Mouse (Mus musculus): ENCODE results near the gene Sri. TPM values are rescaled to one million over a fixed set of nuclear protein-coding genes. Genes with fewer than 3 reads are reported as not detected.
"Not testable (repeated sequence)": the region's sequence is repeated elsewhere in the genome, so short reads cannot be mapped to it uniquely, and the experiment has no call there.

The Sri gene
- total RNA-seq (2021): 10 to 100 TPM; 88.9 to 97.1 TPM
- long read RNA-seq, experiment 1, transcript Sri-205 (8 exons, 2,251 nt): major isoform, 46 of 47 reads
- long read RNA-seq, experiment 1, partial matches to known transcripts: 0 of 47 reads
- long read RNA-seq, experiment 1, other reads (novel, unspliced or antisense): 1 of 47 reads
- long read RNA-seq, experiment 2, transcript Sri-205 (8 exons, 2,251 nt): major isoform, 77 of 86 reads
- long read RNA-seq, experiment 2, partial matches to known transcripts: 3 of 86 reads
- long read RNA-seq, experiment 2, other reads (novel, unspliced or antisense): 6 of 86 reads

GRCm38 (mm10) chr5:8045855-8046254 lies at the start of gene Sri:
TSS of gene Sri (plus strand) at chr5:8046078.
- no peak for DNase-seq (ENCODE audit: low spot score in 2 of 2)

- DNase-seq (ENCODE audit: low spot score in 2 of 2): no peak
Measured at GRCm38 (mm10) chr5:7996401-7997044, 49.4 kb upstream of the Sri start.

GRCm38 (mm10) chr5:7997086-7997485 lies 48.8 kb upstream of the Sri start:
- no peak for DNase-seq (ENCODE audit: low spot score in 2 of 2)

- no peak for DNase-seq (ENCODE audit: low spot score in 2 of 2)
Measured at GRCm38 (mm10) chr5:8000466-8000865, 45.4 kb upstream of the Sri start.

GRCm38 (mm10) chr5:8002827-8003226 lies 43.1 kb upstream of the Sri start:
- DNase-seq (ENCODE audit: low spot score in 2 of 2): no peak

- peak in 1 of 2 experiments; percentile 3 for DNase-seq (ENCODE audit: low spot score in 2 of 2)
Measured at GRCm38 (mm10) chr5:8013276-8013675, 32.6 kb upstream of the Sri start.

- DNase-seq (ENCODE audit: low spot score in 2 of 2): not testable (repeated sequence)
Measured at GRCm38 (mm10) chr5:8034596-8034995, 11.3 kb upstream of the Sri start.

- no peak for DNase-seq (ENCODE audit: low spot score in 2 of 2)
Measured at GRCm38 (mm10) chr5:8053827-8054226, 7.9 kb downstream of the Sri start.

- no peak for DNase-seq (ENCODE audit: low spot score in 2 of 2)
Measured at GRCm38 (mm10) chr5:8055721-8056129, 9.8 kb downstream of the Sri start.

GRCm38 (mm10) chr5:8056141-8057017 lies 10.5 kb downstream of the Sri start:
- DNase-seq (ENCODE audit: low spot score in 2 of 2): peak; percentile 86 to 92

- DNase-seq (ENCODE audit: low spot score in 2 of 2): no peak
Measured at GRCm38 (mm10) chr5:8057018-8057323, 11.1 kb downstream of the Sri start.

GRCm38 (mm10) chr5:8058056-8058455 lies 12.2 kb downstream of the Sri start:
- no peak for DNase-seq (ENCODE audit: low spot score in 2 of 2)

GRCm38 (mm10) chr5:8062469-8062868 lies 16.6 kb downstream of the Sri start:
- no peak for DNase-seq (ENCODE audit: low spot score in 2 of 2)

- no peak for DNase-seq (ENCODE audit: low spot score in 2 of 2)
Measured at GRCm38 (mm10) chr5:8063207-8063606, 17.3 kb downstream of the Sri start.

GRCm38 (mm10) chr5:8073406-8073805 lies 27.5 kb downstream of the Sri start:
- DNase-seq (ENCODE audit: low spot score in 2 of 2): no peak

GRCm38 (mm10) chr5:8073901-8074561 lies 28.2 kb downstream of the Sri start:
- DNase-seq (ENCODE audit: low spot score in 2 of 2): no peak

GRCm38 (mm10) chr5:8077481-8077880 lies 31.6 kb downstream of the Sri start:
- no peak for DNase-seq (ENCODE audit: low spot score in 2 of 2)

GRCm38 (mm10) chr5:8082800-8083509 lies 37.1 kb downstream of the Sri start:
- no peak for DNase-seq (ENCODE audit: low spot score in 2 of 2)

GRCm38 (mm10) chr5:8085661-8086060 lies 39.8 kb downstream of the Sri start:
- DNase-seq (ENCODE audit: low spot score in 2 of 2): no peak

- no peak for DNase-seq (ENCODE audit: low spot score in 2 of 2)
Measured at GRCm38 (mm10) chr5:8088147-8088546, 42.3 kb downstream of the Sri start.

- DNase-seq (ENCODE audit: low spot score in 2 of 2): no peak
Measured at GRCm38 (mm10) chr5:8094921-8095320, 49.0 kb downstream of the Sri start.

Measured in adrenal gland, adult 18-20 months (tissue).